Mouse (Mus musculus) lung, adult 2 months (tissue): Measurements from ENCODE around the gene Poll. TPM values are rescaled to one million over a fixed set of nuclear protein-coding genes. Genes with fewer than 3 reads are reported as not detected.

ENCODE experiments used
- DNase-seq: peaks from one replicate; pipeline ENCODE4 v3.0.0; 2022
- H3K4me1 ChIP-seq: fragments of 200-500 bp; 2 replicates; pipeline ENCODE4 v1.6.1; 2011; ENCODE audit warnings: low read length; ENCODE audit not compliant: control insufficient read depth, insufficient read depth
- H3K4me3 ChIP-seq: fragments of 200-500 bp; replicated peaks from 2 replicates; pipeline ENCODE3; 2011; ENCODE audit warnings: low read depth, mild to moderate bottlenecking, control low read depth, low read length; ENCODE audit errors: extremely low read depth
- CTCF ChIP-seq: fragments of 200-500 bp; IDR thresholded peaks from 2 replicates; pipeline ENCODE4 v1.5.1; 2011; ENCODE audit warnings: mild to moderate bottlenecking, low read length, control low read depth; ENCODE audit not compliant: insufficient read depth
- POLR2A ChIP-seq: fragments of 200-500 bp; IDR thresholded peaks from 2 replicates; pipeline ENCODE4 v1.6.1; 2011; ENCODE audit warnings: low read depth, mild to moderate bottlenecking, control low read depth, low read length, borderline replicate concordance; ENCODE audit errors: extremely low read depth
- WGBS: fragments of 180-500 bp; shearing (Covaris S2); methylation state at CpG from one replicate; pipeline ENCODE4 v1.1.7; 2018; 5-methylcytosine and 5-hydroxymethylcytosine counted together
- polyA plus RNA-seq: library from polyadenylated mRNA; depleted of rRNA; stranded (reverse); fragments of >200 nt; gene quantifications from 2 replicates; pipeline ENCODE4 v1.2.3, GENCODE M21; 2012; rRNA removed

Gene Poll
- polyA plus RNA-seq, 1 experiment = 10.6 TPM

DNA sequence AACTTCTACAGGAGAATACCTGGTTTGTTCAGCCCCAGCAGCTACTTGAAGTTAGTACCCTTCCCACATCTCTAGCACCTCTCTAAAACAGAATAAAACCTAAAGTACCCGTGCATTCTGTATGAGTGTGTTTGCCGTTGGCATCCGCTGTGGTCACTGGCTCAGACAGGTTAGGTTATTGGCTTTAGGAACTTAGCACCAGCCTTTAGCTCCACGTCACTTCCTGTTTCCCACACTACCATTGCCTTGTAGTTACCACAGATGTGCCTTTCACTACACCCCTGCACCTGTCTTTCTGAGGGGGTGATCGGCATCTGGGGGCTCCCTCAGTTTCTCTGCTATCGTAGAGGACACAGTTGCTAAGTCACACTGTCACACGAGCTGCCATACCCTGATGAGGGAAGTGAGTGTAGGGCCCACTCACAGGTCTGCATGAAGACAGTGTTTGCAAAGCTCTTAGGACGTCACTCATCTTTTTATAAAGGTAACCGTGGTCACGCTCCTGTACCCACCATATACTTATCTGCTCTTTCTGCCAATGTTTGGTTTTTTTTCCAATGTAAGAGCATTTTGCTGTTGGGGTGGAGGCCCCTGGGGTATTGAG is 32.3 kb downstream of the Poll start:
- no peak for TF ChIP-seq POLR2A
- no peak for TF ChIP-seq CTCF
- H3K4me3 ChIP-seq = no peak overlapping the region
- DNase-seq = no peak
- 72% methylated on average over 10 of the region's 10 CpGs for WGBS
- peaks cover 2% of the 10 kb centered on the region; the same call in 1 of the 2 replicates for H3K4me1 ChIP-seq

DNA sequence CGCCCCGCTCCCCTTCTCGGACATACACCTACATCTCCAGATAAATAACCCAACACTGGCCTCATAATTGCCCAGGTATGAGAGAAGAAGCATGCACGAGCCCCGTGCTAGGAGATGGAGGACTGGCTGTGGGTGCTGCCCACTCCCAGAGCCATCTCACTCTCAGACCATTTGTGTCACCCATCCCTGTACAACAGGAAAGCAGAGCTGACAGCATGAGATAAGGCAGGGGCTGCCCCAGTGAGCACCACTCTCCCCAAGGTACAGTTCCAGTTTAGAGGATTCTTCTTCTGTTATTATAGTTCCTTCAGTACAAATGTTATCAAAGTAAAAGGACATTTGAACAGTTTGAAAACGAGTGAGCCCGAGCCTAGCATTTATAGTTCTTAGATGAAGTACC is 32.9 kb downstream of the Poll start:
- no peak for DNase-seq
- Histone ChIP-seq H3K4me3 (no peak overlapping the region), H3K4me1 (peaks cover 2% of the 10 kb centered on the region; the same call in 1 of the 2 replicates)
- 86% methylated on average over 7 of the region's 7 CpGs for WGBS
- TF ChIP-seq CTCF = no peak
- no peak for TF ChIP-seq POLR2A

- 91% methylated on average over 12 of the region's 12 CpGs for WGBS
- Histone ChIP-seq H3K4me3 (no peak overlapping the region), H3K4me1 (no peaks in the 10 kb centered on the region)
- TF ChIP-seq CTCF (no peak), POLR2A (no peak)
- no peak for DNase-seq
Observed at GRCm38 (mm10) chr19:45516264-45516663, 44.1 kb downstream of the Poll start.

- H3K4me1 ChIP-seq = no peaks in the 10 kb centered on the region
- 87% methylated on average over 2 of the region's 2 CpGs for WGBS
Observed at GRCm38 (mm10) chr19:45515341-45515740, 45.0 kb downstream of the Poll start.

DNA sequence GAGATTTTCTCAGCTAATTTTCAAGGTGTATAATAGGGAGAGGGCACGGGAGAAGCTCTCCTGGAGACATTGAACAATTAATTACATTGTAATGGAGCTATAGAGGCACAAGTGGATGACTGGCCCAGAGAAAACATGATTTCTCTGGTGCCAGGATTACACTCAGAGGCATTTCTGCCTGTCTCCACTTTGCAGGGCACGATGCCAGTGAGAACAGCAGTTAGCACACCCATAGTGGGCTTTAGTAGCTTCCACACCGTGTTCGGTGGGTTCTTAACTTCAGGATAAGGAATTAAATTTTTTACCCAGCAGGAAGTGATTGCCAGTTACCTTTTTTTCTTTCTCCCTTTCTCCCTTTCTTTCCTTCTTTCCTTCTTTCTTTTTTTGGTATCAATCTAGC is 48.9 kb downstream of the Poll start:
- H3K4me1 ChIP-seq = no peaks in the 10 kb centered on the region
- no peak overlapping the region for H3K4me3 ChIP-seq
- no peak for DNase-seq
- no peak for TF ChIP-seq CTCF
- TF ChIP-seq POLR2A = no peak
- WGBS = 84% methylated on average over 4 of the region's 4 CpGs

More at GRCm38 (mm10) chr19:45515341-45515740, 45.0 kb downstream of the Poll start:
- no peak overlapping the region for H3K4me3 ChIP-seq
- no peak for TF ChIP-seq POLR2A
- no peak for TF ChIP-seq CTCF
- no peak for DNase-seq

GRCm38 (mm10) chr19:45510680-45511079 is 49.7 kb downstream of the Poll start:
- 80% methylated on average over 3 of the region's 3 CpGs for WGBS
- Histone ChIP-seq H3K4me1 (no peaks in the 10 kb centered on the region), H3K4me3 (no peak overlapping the region)
- DNase-seq = no peak
- TF ChIP-seq CTCF = no peak
- TF ChIP-seq POLR2A = no peak

- H3K4me3 ChIP-seq = no peak overlapping the region
- no peak for DNase-seq
- no peak for TF ChIP-seq CTCF
- no peak for TF ChIP-seq POLR2A
- WGBS = 79% methylated on average over 19 of the region's 19 CpGs
- no peaks in the 10 kb centered on the region for H3K4me1 ChIP-seq
Observed at GRCm38 (mm10) chr19:45507531-45507930, 52.8 kb downstream of the Poll start.

DNA sequence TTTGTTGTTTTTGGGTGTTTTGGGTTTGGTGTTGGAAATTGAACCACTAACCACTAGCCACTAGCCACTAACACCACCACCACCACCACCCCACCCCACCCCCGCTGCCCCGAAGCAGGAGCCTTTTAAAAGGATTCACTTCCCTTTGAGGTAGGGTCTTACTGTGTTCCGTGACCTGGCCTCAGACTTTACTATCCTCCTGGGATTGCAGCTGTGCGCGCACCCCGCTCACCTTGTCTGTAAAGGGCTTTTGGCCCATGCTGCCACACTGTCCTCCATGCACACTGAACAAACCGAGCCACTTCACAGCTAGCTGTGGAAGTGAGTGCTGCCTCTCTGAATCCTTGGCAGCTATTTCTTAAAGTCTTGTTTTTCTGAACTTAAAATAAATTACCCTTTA is 54.9 kb downstream of the Poll start:
- no peak for DNase-seq
- TF ChIP-seq CTCF = no peak
- Histone ChIP-seq H3K4me3 (no peak overlapping the region), H3K4me1 (no peaks in the 10 kb centered on the region)
- 92% methylated on average over 7 of the region's 7 CpGs for WGBS

Other genes starting within 250 kb of the Poll start
- gene Btrc, start 196.8 kb downstream of the Poll start, polyA plus RNA-seq = 11.7 and 16.9 TPM in 2 replicates
- 6.6 and 7.5 TPM in 2 replicates for gene Gm17018, start 84 bp upstream of the Poll start, polyA plus RNA-seq
- 95.0 and 99.6 TPM in 2 replicates for gene Fbxw4, start 99.8 kb upstream of the Poll start, polyA plus RNA-seq
- not detected in 2 replicates for gene Fgf8, start 182.4 kb upstream of the Poll start, polyA plus RNA-seq
- 39.0 and 41.3 TPM in 2 replicates for gene Npm3, start 189.1 kb upstream of the Poll start, polyA plus RNA-seq
- gene Mgea5, start 223.3 kb upstream of the Poll start, polyA plus RNA-seq = 18.5 and 35.6 TPM in 2 replicates